Mouse (Mus musculus) midbrain, embryonic 15.5 days (tissue): ENCODE results near the gene Mapkapk3. TPM values are rescaled to one million over a fixed set of nuclear protein-coding genes. Genes with fewer than 3 reads are reported as not detected.

ENCODE experiments used
- ATAC-seq: fragments of 200-750 bp; cut with Nextera tagmentation; replicated peaks from 2 replicates; pipeline ENCODE4 v1.8.0; 2017; ENCODE audit warnings: moderate TSS enrichment
- H3K27ac ChIP-seq: fragments of 300-500 bp; sonication (generic); 2 replicates; pipeline ENCODE4 v1.5.1; 2015; ENCODE audit warnings: mild to moderate bottlenecking, inconsistent platforms
- H3K27me3 ChIP-seq: fragments of 300-500 bp; sonication (generic); replicated peaks from 2 replicates; pipeline ENCODE4 v1.6.1; 2015; ENCODE audit warnings: inconsistent platforms
- H3K36me3 ChIP-seq: fragments of 300-500 bp; sonication (generic); replicated peaks from 2 replicates; pipeline ENCODE4 v1.6.1; 2015; ENCODE audit warnings: inconsistent platforms
- H3K4me1 ChIP-seq: fragments of 300-500 bp; sonication (generic); 2 replicates; pipeline ENCODE4 v1.6.1; 2015; ENCODE audit warnings: inconsistent platforms
- H3K4me2 ChIP-seq: fragments of 300-500 bp; sonication (generic); 2 replicates; pipeline ENCODE4 v1.6.1; 2015; ENCODE audit warnings: inconsistent platforms, mild to moderate bottlenecking, moderate library complexity
- H3K4me3 ChIP-seq: fragments of 300-500 bp; sonication (generic); 2 replicates; pipeline ENCODE4 v1.5.1; 2015; ENCODE audit warnings: mild to moderate bottlenecking, inconsistent platforms
- H3K9ac ChIP-seq: fragments of 300-500 bp; sonication (generic); 2 replicates; pipeline ENCODE4 v1.6.1; 2015; ENCODE audit warnings: mild to moderate bottlenecking, inconsistent platforms
- H3K9me3 ChIP-seq: fragments of 300-500 bp; sonication (generic); 2 replicates; pipeline ENCODE4 v1.6.1; 2016; ENCODE audit warnings: inconsistent platforms
- WGBS: fragments of 180-500 bp; shearing (Covaris S2); methylation state at CpG from one replicate; pipeline ENCODE4 v1.1.7; 2015; ENCODE audit warnings: mixed read lengths; 5-methylcytosine and 5-hydroxymethylcytosine counted together
- polyA plus RNA-seq: library from polyadenylated mRNA; unstranded; fragments of >200 nt; fragmentation: Nextera tagmentation; extraction: Ambion mirVana; gene quantifications from 2 replicates; pipeline ENCODE4 v1.2.1, GENCODE M21; 2015

Mapkapk3 gene
- polyA plus RNA-seq, 1 experiment from 2014 or later: 2.2 TPM

DNA sequence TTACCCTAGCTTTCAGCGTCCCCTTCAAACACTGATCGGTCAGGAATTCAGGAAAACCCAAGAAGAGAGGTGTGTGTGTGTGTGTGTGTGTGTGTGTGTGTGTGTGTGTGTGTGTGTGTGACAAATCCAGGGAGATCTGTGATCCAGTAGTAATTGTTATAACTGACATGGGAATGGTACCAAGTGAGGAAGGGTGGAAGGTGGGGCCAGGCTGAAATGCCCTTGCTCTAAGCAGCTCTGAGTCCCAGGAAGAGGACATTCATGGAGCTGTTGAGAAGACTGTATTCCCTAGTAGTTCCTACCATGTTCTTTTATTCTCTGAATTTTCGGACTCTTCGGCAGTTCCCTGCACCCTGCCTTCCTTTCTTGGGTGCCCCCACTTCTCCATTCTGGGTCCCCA is 8.0 kb upstream of the Mapkapk3 start:
- Histone ChIP-seq H3K9me3 (no peaks in the 10 kb centered on the region), H3K27ac (no peak overlapping the region), H3K27me3 (no peaks in the 10 kb centered on the region; the same call in 1 of the 2 replicates), H3K4me1 (peaks cover 22% of the 10 kb centered on the region), H3K4me2 (peak overlapping the region; percentile 97), H3K36me3 (no peaks in the 10 kb centered on the region), H3K9ac (no peak overlapping the region), H3K4me3 (peak overlapping the region; percentile 72)
- ATAC-seq: no peak
- WGBS: 91% methylated on average over 4 of the region's 4 CpGs

DNA sequence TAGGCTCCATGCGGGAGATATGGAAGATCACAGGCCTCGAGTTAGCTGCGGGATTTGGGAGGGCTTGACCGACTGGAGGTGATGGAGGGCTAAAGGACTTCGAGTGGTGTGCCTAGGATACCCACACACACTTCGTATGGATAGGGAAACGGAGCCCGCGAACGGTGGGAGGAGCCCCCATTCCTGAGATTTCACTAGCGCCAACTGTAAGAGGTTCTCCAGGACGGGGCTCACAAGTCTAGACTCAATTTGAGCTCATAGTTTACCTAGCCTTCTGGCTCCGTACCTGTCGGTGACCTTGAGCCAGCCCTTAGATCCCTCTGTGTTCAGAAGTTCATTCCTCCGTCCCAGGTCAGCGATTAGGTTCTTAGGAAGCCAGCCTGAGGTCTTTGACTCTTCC is 7.4 kb upstream of the Mapkapk3 start:
- 15% methylated on average over 16 of the region's 16 CpGs for WGBS

DNA sequence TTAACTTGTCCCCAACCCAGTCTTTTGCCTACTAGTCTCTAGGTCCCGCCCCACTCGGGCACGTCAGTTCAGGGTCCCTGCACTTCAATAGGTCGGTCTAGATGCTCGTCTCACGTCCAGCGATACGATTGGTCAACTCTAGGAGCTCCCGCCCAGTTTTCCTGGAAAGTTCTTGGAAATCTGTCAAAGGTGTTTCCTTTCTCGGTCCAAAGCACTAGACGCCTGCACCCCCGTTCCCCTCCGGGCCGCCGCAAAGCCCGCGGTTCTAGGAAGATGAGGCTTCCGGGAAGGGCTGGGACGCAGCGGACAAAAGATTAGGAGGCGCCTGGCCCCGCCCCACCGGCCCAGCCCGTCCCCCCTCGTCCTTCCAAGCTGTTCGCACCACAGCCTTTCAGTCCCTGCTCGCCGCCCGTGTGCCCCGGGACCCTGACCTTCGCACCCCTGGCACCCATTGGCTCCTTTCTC is 6.9 kb upstream of the Mapkapk3 start:
- Histone ChIP-seq H3K36me3 (no peaks in the 10 kb centered on the region), H3K4me3 (peak overlapping the region; percentile 72), H3K9me3 (no peaks in the 10 kb centered on the region), H3K4me2 (peak overlapping the region; percentile 97), H3K27me3 (no peaks in the 10 kb centered on the region; the same call in none of the 2 replicates), H3K4me1 (peaks cover 22% of the 10 kb centered on the region), H3K27ac (peak overlapping the region; percentile 52), H3K9ac (peak overlapping the region; percentile 67)
- ATAC-seq: peak; percentile 98
- WGBS: under 1% methylated on average over 31 of the region's 31 CpGs

More for the DNA sequence above, 7.4 kb upstream of the Mapkapk3 start:
- H3K36me3 ChIP-seq: no peaks in the 10 kb centered on the region
- peak; percentile 31; the same call in 1 of the 2 replicates for ATAC-seq
- H3K9ac ChIP-seq: peak overlapping the region; percentile 67
- H3K9me3 ChIP-seq: no peaks in the 10 kb centered on the region
- no peaks in the 10 kb centered on the region; the same call in 1 of the 2 replicates for H3K27me3 ChIP-seq
- H3K4me2 ChIP-seq: peak overlapping the region; percentile 97
- H3K4me3 ChIP-seq: peak overlapping the region; percentile 72
- H3K27ac ChIP-seq: no peak overlapping the region
- H3K4me1 ChIP-seq: peaks cover 22% of the 10 kb centered on the region

DNA sequence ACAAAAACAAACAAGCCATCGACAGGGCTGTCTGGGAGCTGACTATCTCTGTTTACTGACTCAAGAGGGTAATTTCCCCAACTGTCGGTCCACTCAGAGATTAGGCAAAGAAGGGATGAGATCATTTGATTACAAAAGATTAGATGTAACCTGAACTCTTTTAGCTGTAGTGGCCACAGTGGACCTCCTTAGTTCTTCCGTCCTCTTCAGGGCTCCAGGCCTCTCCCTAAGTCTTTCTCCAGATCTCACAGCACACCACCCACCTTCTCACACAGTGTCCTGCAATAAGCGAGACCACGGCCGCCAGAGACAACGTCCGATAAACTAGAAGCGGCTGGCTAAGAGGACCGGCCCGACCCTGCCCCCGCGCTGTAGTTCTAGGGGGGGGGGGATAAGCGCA is 6.4 kb upstream of the Mapkapk3 start:
- H3K9ac ChIP-seq: peak overlapping the region; percentile 15; the same call in 1 of the 2 replicates
- no peak overlapping the region for H3K27ac ChIP-seq
- peak overlapping the region; percentile 97 for H3K4me2 ChIP-seq
- ATAC-seq: peak; percentile 50
- H3K27me3 ChIP-seq: no peaks in the 10 kb centered on the region; the same call in none of the 2 replicates
- no peaks in the 10 kb centered on the region for H3K36me3 ChIP-seq
- WGBS: 10% methylated on average over 14 of the region's 14 CpGs
- H3K9me3 ChIP-seq: no peaks in the 10 kb centered on the region
- H3K4me3 ChIP-seq: peak overlapping the region; percentile 72
- H3K4me1 ChIP-seq: peaks cover 22% of the 10 kb centered on the region

DNA sequence AAGGTAGTCTGAATTCAATTTTAAA is 6.2 kb upstream of the Mapkapk3 start, which contains the start of gene Cish:
TSS of gene Cish (plus strand) at position 11 of the 25 bp plus-strand sequence.
- Histone ChIP-seq H3K4me1 (peaks cover 22% of the 10 kb centered on the region), H3K27ac (peak within 1 kb of the TSS; percentile 52), H3K9ac (peak within 1 kb of the TSS; percentile 67), H3K36me3 (no peaks in the 10 kb centered on the region), H3K9me3 (no peaks in the 10 kb centered on the region), H3K27me3 (no peaks in the 10 kb centered on the region; the same call in none of the 2 replicates), H3K4me3 (peak within 1 kb of the TSS; percentile 72), H3K4me2 (peak within 1 kb of the TSS; percentile 97)
- ATAC-seq: no peak

DNA sequence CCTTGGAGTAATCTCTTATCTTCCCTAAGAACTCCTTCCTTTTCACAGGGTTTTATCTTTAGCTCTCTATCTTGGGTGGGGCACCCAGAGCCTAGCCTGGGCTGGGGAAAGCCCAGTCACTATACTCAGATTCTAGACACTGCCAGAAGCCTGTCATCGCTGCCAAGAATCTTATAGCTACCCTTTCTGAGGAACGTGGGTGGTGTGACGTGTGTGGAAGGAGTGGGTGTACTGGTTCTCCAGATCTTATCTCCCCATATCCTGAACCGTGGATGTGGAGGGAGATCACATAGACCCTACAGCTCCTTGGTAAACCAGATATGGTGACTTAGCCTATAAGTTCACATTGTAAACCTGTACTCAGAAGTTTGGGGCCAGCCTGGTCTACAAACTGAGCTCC is 5.9 kb upstream of the Mapkapk3 start:
- WGBS: 84% methylated on average over 4 of the region's 4 CpGs
- Histone ChIP-seq H3K27me3 (no peaks in the 10 kb centered on the region; the same call in none of the 2 replicates), H3K27ac (no peak overlapping the region), H3K9ac (no peak overlapping the region), H3K4me1 (peaks cover 22% of the 10 kb centered on the region), H3K4me2 (peak overlapping the region; percentile 97), H3K4me3 (no peak overlapping the region), H3K36me3 (no peaks in the 10 kb centered on the region), H3K9me3 (no peaks in the 10 kb centered on the region)
- ATAC-seq: no peak

DNA sequence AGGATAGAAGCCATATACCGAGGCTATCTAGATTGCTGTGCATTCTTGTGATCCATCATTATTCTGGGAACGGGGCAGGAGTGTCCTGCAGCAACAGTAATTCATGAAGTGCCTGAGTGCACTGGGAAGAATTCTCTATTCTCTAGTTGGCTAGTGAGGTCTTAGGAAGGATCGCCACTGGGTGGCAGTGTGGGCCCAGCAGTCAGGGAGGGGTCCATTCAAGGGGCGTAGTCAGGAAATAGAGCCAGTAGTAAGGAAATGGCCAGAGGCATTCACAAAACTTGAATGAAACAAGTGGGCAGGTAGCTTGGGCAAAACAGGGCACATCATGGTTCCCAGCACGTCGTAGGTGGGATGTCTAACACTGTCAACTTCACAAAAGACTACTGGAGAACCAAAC is 4.6 kb upstream of the Mapkapk3 start:
- no peak for ATAC-seq
- Histone ChIP-seq H3K4me2 (no peak overlapping the region), H3K27me3 (peaks cover under 1% of the 10 kb centered on the region), H3K9me3 (no peaks in the 10 kb centered on the region), H3K27ac (no peak overlapping the region), H3K9ac (no peak overlapping the region), H3K4me3 (no peak overlapping the region), H3K4me1 (peaks cover 28% of the 10 kb centered on the region), H3K36me3 (no peaks in the 10 kb centered on the region)
- 8% methylated on average over 6 of the region's 6 CpGs for WGBS

DNA sequence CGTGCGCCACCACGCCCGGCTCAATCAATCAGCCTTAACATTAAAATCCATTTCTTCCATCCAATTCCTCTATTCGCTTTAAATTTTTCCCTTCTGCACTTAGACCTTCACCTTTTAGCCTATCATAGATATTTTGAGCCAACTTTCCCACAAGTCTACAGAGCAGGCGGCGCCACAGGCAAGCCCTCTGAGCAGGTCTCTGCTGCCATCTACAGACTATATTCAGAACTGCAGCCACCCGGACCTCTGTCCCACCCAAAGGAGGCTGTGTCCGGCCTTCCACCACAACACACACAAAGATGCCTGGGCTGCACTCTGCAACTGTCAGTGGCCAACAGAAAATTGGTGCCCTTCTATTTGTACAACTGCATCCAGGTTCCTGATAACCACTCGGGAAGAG is 1.2 kb upstream of the Mapkapk3 start:
- 30% methylated on average over 10 of the region's 10 CpGs for WGBS
- no peaks in the 10 kb centered on the region for H3K36me3 ChIP-seq
- no peak overlapping the region for H3K4me3 ChIP-seq
- H3K4me1 ChIP-seq: peaks cover 9% of the 10 kb centered on the region
- H3K4me2 ChIP-seq: no peak overlapping the region
- 0 out of 2 replicates have a peak, but pooled peaks have one; percentile 55 for ATAC-seq
- peaks cover 11% of the 10 kb centered on the region for H3K27me3 ChIP-seq
- no peaks in the 10 kb centered on the region for H3K9me3 ChIP-seq
- no peak overlapping the region for H3K27ac ChIP-seq
- H3K9ac ChIP-seq: no peak overlapping the region

DNA sequence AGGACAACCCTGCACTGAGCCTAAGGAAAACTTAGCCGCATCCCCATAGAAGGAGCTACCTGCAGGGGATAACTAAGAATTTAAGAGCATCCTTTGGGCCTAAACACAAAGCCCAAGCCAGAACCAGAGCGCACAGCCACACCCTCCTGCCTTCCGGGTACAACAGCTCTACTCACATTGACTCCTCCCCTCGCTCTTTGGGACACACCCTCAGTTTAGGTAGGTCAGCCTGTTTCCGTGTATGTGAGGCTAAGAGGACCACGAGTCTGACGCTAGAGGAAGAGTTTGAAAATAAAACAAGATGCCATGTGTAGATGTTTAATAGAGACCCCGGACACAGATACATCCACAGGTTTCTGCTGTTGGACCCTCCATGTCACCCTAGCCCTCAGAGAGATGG is 966 bp downstream of the Mapkapk3 start:
- Histone ChIP-seq H3K9me3 (no peaks in the 10 kb centered on the region), H3K27me3 (peaks cover 11% of the 10 kb centered on the region), H3K27ac (no peak overlapping the region), H3K36me3 (no peaks in the 10 kb centered on the region), H3K4me1 (peaks cover 9% of the 10 kb centered on the region), H3K4me2 (peak overlapping the region; percentile 53; the same call in 1 of the 2 replicates), H3K9ac (no peak overlapping the region), H3K4me3 (no peak overlapping the region)
- 30% methylated on average over 8 of the region's 8 CpGs for WGBS
- ATAC-seq: 0 out of 2 replicates have a peak, but pooled peaks have one; percentile 7

DNA sequence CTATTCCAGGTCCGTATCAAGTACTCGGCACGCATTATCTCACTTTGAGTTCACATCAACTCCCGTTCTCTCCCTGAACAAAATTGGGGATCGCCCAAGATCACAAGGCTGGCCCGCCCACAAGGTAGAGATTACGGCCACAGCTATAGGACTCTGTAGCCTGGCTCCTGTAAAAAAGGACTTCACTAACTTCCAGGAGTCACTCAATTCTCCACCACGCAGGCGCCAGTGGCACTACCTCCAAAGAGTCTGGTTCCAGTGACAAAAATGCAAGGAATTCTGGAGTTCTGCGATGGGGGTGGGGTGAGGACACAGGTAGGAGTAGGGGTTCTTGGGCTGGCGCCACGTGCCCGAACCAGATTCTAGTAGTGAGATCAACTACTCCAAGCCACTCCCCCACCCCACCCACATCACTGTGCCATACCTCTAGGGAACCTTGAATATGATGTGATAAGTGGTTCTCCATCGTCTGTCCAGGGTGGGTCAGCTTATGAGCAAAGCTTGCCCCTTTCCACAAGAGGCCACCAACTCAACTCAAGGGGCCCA is 1.5 kb downstream of the Mapkapk3 start:
- Histone ChIP-seq H3K4me1 (peaks cover 9% of the 10 kb centered on the region), H3K4me3 (no peak overlapping the region), H3K27ac (no peak overlapping the region), H3K9me3 (no peaks in the 10 kb centered on the region), H3K9ac (no peak overlapping the region), H3K27me3 (peaks cover 11% of the 10 kb centered on the region), H3K36me3 (no peaks in the 10 kb centered on the region), H3K4me2 (0 out of 2 replicates have a peak overlapping the region, but pooled peaks have one; percentile 53)
- WGBS: 95% methylated on average over 14 of the region's 14 CpGs
- no peak for ATAC-seq

DNA sequence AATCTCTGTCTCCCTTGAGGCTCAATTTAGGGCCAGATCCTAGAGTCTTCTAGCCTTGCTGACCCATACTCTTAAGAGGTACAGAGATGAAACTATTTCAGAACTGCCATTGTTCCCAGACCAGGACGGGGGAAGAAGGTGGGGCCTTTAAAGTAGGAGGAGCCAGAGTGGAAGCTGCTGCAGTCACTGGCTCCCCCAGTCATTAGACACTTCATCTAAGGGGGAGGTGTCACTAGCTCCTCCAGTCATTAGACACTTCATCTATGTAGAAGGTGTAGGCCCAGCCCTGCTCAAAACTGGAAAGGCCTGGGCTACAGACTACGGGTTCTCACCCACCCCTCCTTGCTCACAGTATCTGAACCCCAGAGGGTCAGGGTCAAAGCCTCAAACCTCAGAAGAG is 2.4 kb downstream of the Mapkapk3 start:
- Histone ChIP-seq H3K4me2 (no peak overlapping the region), H3K9ac (no peak overlapping the region), H3K27me3 (peaks cover 11% of the 10 kb centered on the region), H3K4me3 (no peak overlapping the region), H3K4me1 (peaks cover 9% of the 10 kb centered on the region), H3K9me3 (no peaks in the 10 kb centered on the region), H3K27ac (no peak overlapping the region), H3K36me3 (no peaks in the 10 kb centered on the region)
- ATAC-seq: no peak
- WGBS: 72% methylated on average over 2 of the region's 2 CpGs

DNA sequence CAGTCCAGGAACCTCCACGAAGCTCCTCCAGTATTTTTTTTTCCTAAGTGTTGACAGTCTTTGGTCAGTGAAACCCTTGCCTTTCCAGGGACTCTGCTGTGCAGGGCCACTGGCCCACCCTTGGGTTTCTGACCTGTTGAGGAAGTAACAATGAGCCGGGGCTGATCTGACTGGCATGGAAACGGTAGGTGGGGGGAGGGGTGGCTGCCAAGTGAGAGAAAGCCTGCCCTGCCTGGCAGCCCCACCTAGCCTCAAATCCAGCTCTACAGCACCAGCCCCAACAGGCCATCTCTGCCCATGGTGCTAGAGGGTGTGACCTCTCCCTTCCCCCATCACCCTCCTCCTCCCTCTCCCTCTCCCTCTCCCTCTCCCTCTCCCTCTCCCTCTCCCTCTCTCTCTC is 4.7 kb downstream of the Mapkapk3 start:
- no peak overlapping the region for H3K9ac ChIP-seq
- no peak overlapping the region for H3K27ac ChIP-seq
- ATAC-seq: no peak
- WGBS: 23% methylated on average over 3 of the region's 3 CpGs
- peaks cover 12% of the 10 kb centered on the region for H3K4me1 ChIP-seq
- H3K4me3 ChIP-seq: no peak overlapping the region
- peaks cover 11% of the 10 kb centered on the region for H3K27me3 ChIP-seq
- H3K9me3 ChIP-seq: no peaks in the 10 kb centered on the region
- H3K36me3 ChIP-seq: no peaks in the 10 kb centered on the region
- no peak overlapping the region for H3K4me2 ChIP-seq

DNA sequence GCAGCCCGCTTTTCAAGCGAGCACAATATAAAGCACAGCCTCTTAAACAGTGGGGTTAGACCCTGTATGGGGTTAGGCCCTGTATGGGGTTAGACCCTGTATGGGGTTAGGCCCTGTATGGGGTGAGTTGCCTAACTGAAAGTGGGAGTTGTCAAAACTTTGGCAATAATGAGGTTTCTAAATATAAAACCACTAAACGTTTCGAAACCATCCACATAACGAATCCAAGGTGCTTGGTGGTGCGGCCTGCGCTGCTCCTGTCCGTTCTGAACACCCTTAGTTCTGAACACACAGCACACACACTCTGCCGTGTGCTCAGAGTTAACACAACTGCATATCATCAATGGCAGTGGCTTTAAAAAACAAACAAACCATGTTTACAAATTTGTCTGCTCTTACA is 6.7 kb downstream of the Mapkapk3 start:
- no peaks in the 10 kb centered on the region for H3K36me3 ChIP-seq
- no peak overlapping the region for H3K4me3 ChIP-seq
- peaks cover 19% of the 10 kb centered on the region; the same call in 1 of the 2 replicates for H3K4me1 ChIP-seq
- H3K9ac ChIP-seq: no peak overlapping the region
- ATAC-seq: no peak
- WGBS: 89% methylated on average over 9 of the region's 9 CpGs
- no peak overlapping the region for H3K4me2 ChIP-seq
- no peaks in the 10 kb centered on the region for H3K9me3 ChIP-seq
- H3K27ac ChIP-seq: no peak overlapping the region
- no peaks in the 10 kb centered on the region for H3K27me3 ChIP-seq
